Mouse (Mus musculus): ENCODE measurements around the gene Ube2l3. TPM values are rescaled to one million over a fixed set of nuclear protein-coding genes. Genes with fewer than 3 reads are reported as not detected.

Ube2l3 gene
- polyA plus RNA-seq, 1 experiment from 2014 or later: 362 TPM

DNA sequence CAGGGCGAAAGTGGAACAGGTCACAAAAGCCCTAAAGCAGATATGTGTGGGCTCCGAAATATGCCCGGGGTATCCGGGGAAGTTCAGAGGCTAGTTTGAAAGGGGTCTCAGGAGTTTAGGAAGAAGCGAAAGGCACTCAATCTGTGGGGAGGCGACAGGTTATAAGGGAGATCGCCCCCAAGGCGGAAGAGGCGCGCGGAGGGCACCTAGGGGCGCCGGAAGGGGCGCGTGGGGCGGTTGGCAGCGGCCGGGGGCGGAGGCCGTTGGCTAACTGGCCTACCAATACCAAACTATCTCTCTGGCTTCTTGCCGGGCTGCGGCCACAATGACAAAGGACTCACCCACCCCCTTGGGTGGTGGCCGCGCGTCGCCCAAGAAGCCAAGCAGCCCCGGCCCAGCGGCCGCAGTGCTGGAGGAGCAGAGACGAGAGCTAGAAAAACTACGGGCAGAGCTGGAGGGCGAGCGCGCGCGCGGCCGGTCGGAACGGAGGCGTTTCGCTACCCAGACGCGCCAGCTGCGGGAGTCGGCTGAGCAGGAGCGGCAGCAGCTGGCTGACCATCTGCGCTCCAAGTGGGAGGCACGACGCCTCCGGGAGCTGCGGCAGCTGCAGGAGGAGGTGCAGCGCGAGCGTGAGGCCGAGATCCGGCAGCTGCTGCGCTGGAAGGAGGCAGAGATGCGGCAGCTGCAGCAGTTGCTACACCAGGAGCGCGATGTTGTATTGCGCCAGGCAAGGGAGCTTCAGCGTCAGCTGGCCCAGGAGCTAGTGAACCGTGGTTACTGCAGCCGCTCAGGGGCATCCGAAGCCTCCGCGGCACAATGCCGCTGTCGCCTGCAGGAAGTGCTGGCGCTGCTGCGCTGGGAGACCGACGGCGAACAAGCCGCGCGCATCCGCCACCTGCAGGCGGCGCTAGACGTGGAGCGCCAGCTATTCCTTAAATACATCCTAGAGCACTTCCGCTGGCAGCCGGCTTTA lies 6.2 kb upstream of the Ube2l3 start, which contains the start of gene Rimbp3:
Gene Rimbp3 (plus strand): TSS at position 215 of the 973 bp plus-strand sequence.
- Histone ChIP-seq H3K27me3 (peaks cover 51% of the 10 kb centered on the region), H3K4me3 (replicated peaks) (peak within 1 kb of the TSS; percentile 60), H3K9ac (replicated peaks) (peak within 1 kb of the TSS; percentile 62), H3K27ac (peak within 1 kb of the TSS; percentile 59; the same call in 1 of the 2 replicates), H3K9me3 (no peaks in the 10 kb centered on the region), H3K36me3 (no peaks in the 10 kb centered on the region), H3K4me1 (replicated peaks) (peaks cover 14% of the 10 kb centered on the region), H3K4me2 (peak within 1 kb of the TSS; percentile 97)
- WGBS: 2% methylated on average over 85 of the region's 85 CpGs
- ATAC-seq (ENCODE audit: insufficient number of reproducible peaks, insufficient read depth, low FRiP score, low TSS enrichment, low read depth): peak; percentile 71

- Histone ChIP-seq H3K36me3 (no peaks in the 10 kb centered on the region), H3K4me2 (no peak overlapping the region), H3K27ac (no peak overlapping the region), H3K4me1 (replicated peaks) (peaks cover 13% of the 10 kb centered on the region), H3K4me3 (replicated peaks) (no peak overlapping the region), H3K27me3 (peaks cover 27% of the 10 kb centered on the region), H3K9me3 (no peaks in the 10 kb centered on the region), H3K9ac (replicated peaks) (no peak overlapping the region)
- no peak for ATAC-seq (ENCODE audit: insufficient number of reproducible peaks, insufficient read depth, low FRiP score, low TSS enrichment, low read depth)
- 4% methylated on average over 6 of the region's 6 CpGs for WGBS
Observed at GRCm38 (mm10) chr16:17204990-17205389, 2.5 kb upstream of the Ube2l3 start.

DNA sequence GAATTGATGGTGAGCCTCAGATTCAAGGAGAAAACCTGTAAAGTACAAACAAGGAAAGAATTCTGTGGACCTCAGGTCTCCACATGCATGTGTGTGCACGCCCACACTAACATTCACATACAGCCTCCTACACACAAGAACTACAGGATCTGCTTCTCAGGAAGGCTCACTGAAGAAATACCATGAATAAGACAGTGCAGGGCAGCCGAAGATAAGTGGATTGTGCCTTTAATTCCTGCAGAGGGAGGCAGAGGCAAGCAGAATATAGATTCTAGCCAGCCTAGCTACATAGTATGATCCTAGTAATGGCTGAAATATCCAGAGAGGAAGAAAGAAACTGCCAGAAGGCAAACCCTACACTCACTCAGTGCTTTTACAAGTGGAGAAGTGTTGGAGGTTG lies 472 bp downstream of the Ube2l3 start:
- 60% methylated on average over 2 of the region's 2 CpGs for WGBS
- Histone ChIP-seq H3K9ac (replicated peaks) (no peak overlapping the region), H3K4me1 (replicated peaks) (peaks cover 15% of the 10 kb centered on the region), H3K9me3 (no peaks in the 10 kb centered on the region), H3K4me2 (no peak overlapping the region), H3K27me3 (peaks cover 10% of the 10 kb centered on the region; the same call in 1 of the 2 replicates), H3K36me3 (peaks cover 5% of the 10 kb centered on the region; the same call in 1 of the 2 replicates), H3K27ac (no peak overlapping the region), H3K4me3 (replicated peaks) (no peak overlapping the region)
- 0 out of 2 replicates have a peak, but pooled peaks have one; percentile 34 for ATAC-seq (ENCODE audit: insufficient number of reproducible peaks, insufficient read depth, low FRiP score, low TSS enrichment, low read depth)

DNA sequence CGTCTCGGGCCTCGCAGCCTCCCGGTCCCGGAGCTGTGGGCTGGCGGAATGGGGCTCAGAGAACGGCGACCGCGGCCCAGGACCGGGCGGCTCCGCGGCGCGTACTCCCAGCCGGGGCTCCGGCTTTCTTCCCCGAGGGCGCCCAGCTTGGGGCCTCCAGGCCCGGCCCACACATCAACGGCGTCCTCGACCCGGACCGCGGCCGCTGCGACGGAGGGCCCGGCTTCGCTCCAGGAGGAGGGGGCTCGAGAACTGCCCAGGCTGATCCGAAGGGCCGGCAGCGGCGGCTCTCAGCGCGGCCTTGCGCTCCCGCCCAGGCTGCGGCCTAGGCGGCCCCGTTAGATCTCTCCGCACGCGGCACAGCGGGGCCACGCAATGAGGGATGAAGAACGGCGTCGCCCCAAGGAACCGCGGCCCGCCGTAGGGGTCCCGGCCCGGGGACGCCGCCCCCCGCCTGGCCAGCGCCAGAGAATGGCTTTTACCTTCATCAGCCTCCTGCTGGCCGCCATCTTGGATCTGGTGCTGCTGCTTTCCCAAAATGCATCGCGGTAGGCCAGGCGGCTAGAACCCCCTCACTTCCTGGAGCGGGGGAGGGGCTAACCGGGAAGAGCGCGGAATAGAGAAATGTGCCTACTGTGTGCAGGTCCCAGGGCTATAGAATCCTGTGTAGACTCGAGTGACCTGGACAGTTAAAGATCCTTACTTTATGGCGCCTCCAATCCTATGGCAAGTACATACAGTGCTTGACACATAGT lies 1.3 kb downstream of the Ube2l3 start:
- Histone ChIP-seq H3K9ac (replicated peaks) (peak overlapping the region; percentile 99), H3K36me3 (peaks cover 5% of the 10 kb centered on the region; the same call in 1 of the 2 replicates), H3K4me3 (replicated peaks) (peak overlapping the region; percentile 93), H3K27me3 (peaks cover 2% of the 10 kb centered on the region; the same call in 1 of the 2 replicates), H3K9me3 (no peaks in the 10 kb centered on the region), H3K27ac (peak overlapping the region; percentile 86), H3K4me1 (replicated peaks) (peaks cover 15% of the 10 kb centered on the region), H3K4me2 (peak overlapping the region; percentile 85)
- ATAC-seq (ENCODE audit: insufficient number of reproducible peaks, insufficient read depth, low FRiP score, low TSS enrichment, low read depth): peak; percentile 85
- WGBS: under 1% methylated on average over 64 of the region's 72 CpGs

- Histone ChIP-seq H3K9me3 (no peaks in the 10 kb centered on the region), H3K27me3 (no peaks in the 10 kb centered on the region), H3K4me2 (peak overlapping the region; percentile 85), H3K4me3 (replicated peaks) (peak overlapping the region; percentile 93), H3K27ac (peak overlapping the region; percentile 86), H3K4me1 (replicated peaks) (peaks cover 15% of the 10 kb centered on the region), H3K36me3 (peaks cover 5% of the 10 kb centered on the region; the same call in 1 of the 2 replicates), H3K9ac (replicated peaks) (peak overlapping the region; percentile 99)
- ATAC-seq (ENCODE audit: insufficient number of reproducible peaks, insufficient read depth, low FRiP score, low TSS enrichment, low read depth): no peak
- WGBS: 7% methylated on average over 24 of the region's 24 CpGs
Observed at GRCm38 (mm10) chr16:17200121-17200952, 2.1 kb downstream of the Ube2l3 start.

GRCm38 (mm10) chr16:17193823-17194222 lies 8.6 kb downstream of the Ube2l3 start:
- no peak overlapping the region for H3K4me3 ChIP-seq (replicated peaks)
- no peak overlapping the region for H3K9ac ChIP-seq (replicated peaks)
- no peaks in the 10 kb centered on the region for H3K9me3 ChIP-seq
- no peak overlapping the region for H3K27ac ChIP-seq
- H3K4me1 ChIP-seq (replicated peaks): no peaks in the 10 kb centered on the region
- peaks cover 28% of the 10 kb centered on the region for H3K36me3 ChIP-seq
- ATAC-seq (ENCODE audit: insufficient number of reproducible peaks, insufficient read depth, low FRiP score, low TSS enrichment, low read depth): no peak
- 96% methylated on average over 4 of the region's 4 CpGs for WGBS
- H3K4me2 ChIP-seq: no peak overlapping the region
- no peaks in the 10 kb centered on the region for H3K27me3 ChIP-seq

- H3K27ac ChIP-seq: no peak overlapping the region
- peaks cover 42% of the 10 kb centered on the region for H3K36me3 ChIP-seq
- no peak overlapping the region for H3K4me3 ChIP-seq (replicated peaks)
- no peaks in the 10 kb centered on the region for H3K4me1 ChIP-seq (replicated peaks)
- H3K9me3 ChIP-seq: 0 out of 2 replicates have a peak, but pooled peaks cover 3% of the 10 kb centered on the region
- ATAC-seq (ENCODE audit: insufficient number of reproducible peaks, insufficient read depth, low FRiP score, low TSS enrichment, low read depth): no peak
- no peaks in the 10 kb centered on the region for H3K27me3 ChIP-seq
- no peak overlapping the region for H3K9ac ChIP-seq (replicated peaks)
- H3K4me2 ChIP-seq: no peak overlapping the region
Observed at GRCm38 (mm10) chr16:17185475-17185874, 17.0 kb downstream of the Ube2l3 start.

DNA sequence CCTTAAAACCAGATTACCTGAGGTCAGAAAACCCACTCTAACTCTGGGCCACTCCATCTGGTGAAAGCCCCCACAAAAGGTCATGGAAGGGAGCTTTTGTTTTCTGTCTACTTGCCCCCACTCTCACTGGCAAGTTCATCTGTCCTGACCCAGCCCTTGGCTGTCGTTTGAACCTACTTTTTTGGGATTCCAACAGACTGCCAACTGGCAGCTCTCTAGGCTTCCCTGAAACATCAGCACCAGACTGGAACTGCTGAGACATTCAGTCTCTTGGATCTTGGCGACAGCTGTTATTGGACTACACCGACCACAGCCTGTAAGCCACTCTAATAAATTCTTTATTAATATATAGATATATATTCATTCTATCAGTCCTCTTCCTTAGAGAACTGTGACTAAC lies 19.4 kb downstream of the Ube2l3 start:
- Histone ChIP-seq H3K27ac (no peak overlapping the region), H3K9me3 (0 out of 2 replicates have a peak, but pooled peaks cover 3% of the 10 kb centered on the region), H3K9ac (replicated peaks) (no peak overlapping the region), H3K4me1 (replicated peaks) (no peaks in the 10 kb centered on the region), H3K4me3 (replicated peaks) (no peak overlapping the region), H3K27me3 (no peaks in the 10 kb centered on the region), H3K36me3 (peaks cover 40% of the 10 kb centered on the region), H3K4me2 (no peak overlapping the region)
- WGBS: 85% methylated on average over 3 of the region's 3 CpGs
- no peak for ATAC-seq (ENCODE audit: insufficient number of reproducible peaks, insufficient read depth, low FRiP score, low TSS enrichment, low read depth)

DNA sequence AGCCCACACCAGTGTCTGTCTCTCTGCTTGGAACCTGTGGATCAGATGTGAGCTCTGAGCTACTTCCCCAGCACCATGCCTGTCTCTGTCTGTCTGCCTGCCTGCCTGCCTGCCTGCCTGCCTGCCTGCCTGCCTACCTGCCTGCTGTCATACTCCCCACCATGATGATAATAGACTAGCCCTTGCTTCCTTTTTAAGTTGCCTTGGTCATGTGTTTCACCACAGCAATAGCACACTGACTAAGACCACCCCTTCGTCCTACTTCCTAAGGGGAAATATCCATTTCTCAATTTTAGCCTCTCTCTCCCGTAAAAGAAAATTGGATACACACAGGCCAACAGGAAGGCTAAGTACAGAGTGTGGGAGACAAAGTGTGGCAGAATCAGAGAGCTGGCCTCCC lies 20.3 kb downstream of the Ube2l3 start:
- Histone ChIP-seq H3K27me3 (no peaks in the 10 kb centered on the region), H3K9ac (replicated peaks) (no peak overlapping the region), H3K9me3 (0 out of 2 replicates have a peak, but pooled peaks cover 3% of the 10 kb centered on the region), H3K27ac (no peak overlapping the region), H3K4me1 (replicated peaks) (no peaks in the 10 kb centered on the region), H3K36me3 (peaks cover 39% of the 10 kb centered on the region), H3K4me2 (no peak overlapping the region), H3K4me3 (replicated peaks) (no peak overlapping the region)
- no peak for ATAC-seq (ENCODE audit: insufficient number of reproducible peaks, insufficient read depth, low FRiP score, low TSS enrichment, low read depth)
- WGBS: 82% methylated on average over 2 of the region's 2 CpGs

- no peak for ATAC-seq (ENCODE audit: insufficient number of reproducible peaks, insufficient read depth, low FRiP score, low TSS enrichment, low read depth)
- Histone ChIP-seq H3K27me3 (no peaks in the 10 kb centered on the region), H3K9me3 (0 out of 2 replicates have a peak, but pooled peaks cover 3% of the 10 kb centered on the region), H3K4me1 (replicated peaks) (no peaks in the 10 kb centered on the region), H3K4me2 (no peak overlapping the region), H3K27ac (no peak overlapping the region), H3K4me3 (replicated peaks) (no peak overlapping the region), H3K36me3 (peaks cover 35% of the 10 kb centered on the region), H3K9ac (replicated peaks) (no peak overlapping the region)
- WGBS: 92% methylated on average over 4 of the region's 4 CpGs
Observed at GRCm38 (mm10) chr16:17181382-17181781, 21.1 kb downstream of the Ube2l3 start.
